Comparison of ENCODE assay signal across 24 mouse cellular contexts in genomic region chr12:37971482-37971881, GRCm38 (mm10).
DNase-seq lines count a peak whose midpoint lies in the region; ATAC-seq and TF ChIP-seq lines count a peak whose summit lies in the region.
"Had no signal": no experiment of that assay in that cellular context is flagged by ENCODE, and none has a peak within 500 bp of the region (broad histone marks: within the 10 kb centered on the region; RNA-seq: fewer than 3 reads in every experiment).

No protein-coding gene starts in this region.

- 69% methylated on average over 1 of the region's 1 CpGs for WGBS in forebrain, postnatal 0 days
- 83% methylated on average over 1 of the region's 1 CpGs for WGBS in forebrain, embryonic 15.5 days

- TF ChIP-seq CTCF in forebrain, postnatal 0 days (IDR thresholded peaks at IDR 0.05; ENCODE audit: low read depth): no peak

- H3K27me3 ChIP-seq in forebrain, postnatal 0 days (ENCODE audit: insufficient read depth, low read length): no peaks in the 10 kb centered on the region
- no peaks in the 10 kb centered on the region for H3K27me3 ChIP-seq in forebrain, embryonic 15.5 days
- H3K27me3 ChIP-seq: CH12.LX, Patski had no signal

- no peak overlapping the region for H3K4me3 ChIP-seq in forebrain, postnatal 0 days (ENCODE audit: low read depth, low read length)
- no peak overlapping the region for H3K4me3 ChIP-seq in forebrain, embryonic 15.5 days

- DNase-seq in forebrain, postnatal 0 days: peak; percentile 58
- no peak for DNase-seq in frontal cortex, adult 2 months (ENCODE audit: extremely low spot score in 1 of 2, low spot score in 1 of 2)
- DNase-seq in brain, adult 2 months (ENCODE audit: low read depth, low spot score): peak; percentile 23
- peak; percentile 34 for DNase-seq in brain, embryonic 18.5 days (ENCODE audit: low read depth, low spot score)
- DNase-seq in adrenal gland, postnatal 10 days: no peak
- DNase-seq in left cerebral cortex, adult 18-20 months (ENCODE audit: low spot score in 2 of 2): no peak
- DNase-seq: adrenal gland, adult 2 months; adrenal gland, adult 8-10 months; adrenal gland, postnatal 14 days; adrenal gland, postnatal 25 days; adrenal gland, postnatal 36 days; B cell, adult 2 months; cerebellum, adult 11 months; cerebellum, adult 11-12 months; cerebellum, adult 18-20 months; cerebellum, adult 2 months; cerebellum, adult 8-10 months had no signal

- ATAC-seq in forebrain, postnatal 0 days: peak; percentile 63; the same call in 1 of the 2 replicates
- no peak for ATAC-seq in forebrain, embryonic 15.5 days (replicated peaks)
- ATAC-seq in frontal cortex, adult (ENCODE audit: low TSS enrichment): peak; percentile 87
- ATAC-seq: activated CD4-positive, CD25-positive, alpha-beta regulatory T cell, adult 4 months; CD4-positive, CD25-positive, alpha-beta regulatory T cell, adult 4 months; Patski had no signal

- H3K9me3 ChIP-seq in forebrain, postnatal 0 days (ENCODE audit: low read length): no peaks in the 10 kb centered on the region
- H3K9me3 ChIP-seq in forebrain, embryonic 15.5 days: no peaks in the 10 kb centered on the region

- H3K9ac ChIP-seq in forebrain, postnatal 0 days: no peak overlapping the region
- no peak overlapping the region for H3K9ac ChIP-seq in forebrain, embryonic 15.5 days (replicated peaks)

- no peaks in the 10 kb centered on the region for H3K4me1 ChIP-seq in forebrain, postnatal 0 days (ENCODE audit: insufficient read depth)
- no peaks in the 10 kb centered on the region for H3K4me1 ChIP-seq in forebrain, embryonic 15.5 days

- H3K27ac ChIP-seq in forebrain, postnatal 0 days (ENCODE audit: low read depth, low read length): no peak overlapping the region
- H3K27ac ChIP-seq in forebrain, embryonic 15.5 days (replicated peaks): no peak overlapping the region

- H3K36me3 ChIP-seq in forebrain, postnatal 0 days (ENCODE audit: insufficient read depth): no peaks in the 10 kb centered on the region
- H3K36me3 ChIP-seq in forebrain, embryonic 15.5 days: no peaks in the 10 kb centered on the region
- H3K36me3 ChIP-seq: G1E had no signal

- H3K4me2 ChIP-seq in forebrain, postnatal 0 days (ENCODE audit: low read depth): no peak overlapping the region
- no peak overlapping the region for H3K4me2 ChIP-seq in forebrain, embryonic 15.5 days (replicated peaks)

Comparison
In these comparisons a context has a peak if more than half of its experiments do, and no peak if none do; other contexts are left out.
1. DNase-seq: peak in forebrain, postnatal 0 days (single experiment), brain, adult 2 months (single experiment) and brain, embryonic 18.5 days (single experiment); none in frontal cortex, adult 2 months (0 of 2), adrenal gland, postnatal 10 days (single experiment) and left cerebral cortex, adult 18-20 months (0 of 2).